Mouse (Mus musculus): ENCODE measurements around the gene Gga1. TPM values are rescaled to one million over a fixed set of nuclear protein-coding genes. Genes with fewer than 3 reads are reported as not detected.

The Gga1 gene
- total RNA-seq, 4 experiments from 2014 or later: 41.8 to 44.9 (median 43.5) TPM

- DNase-seq (ENCODE audit: low spot score in 2 of 2): peak; percentile 77 to 78
Measured at GRCm38 (mm10) chr15:78934784-78935320, 57.9 kb downstream of the Gga1 start, which contains the start of gene Nol12. Nol12 (plus strand) TSS chr15:78934933.

- DNase-seq (ENCODE audit: low spot score in 2 of 2): no peak
Measured at GRCm38 (mm10) chr15:78936403-78936802, 59.4 kb downstream of the Gga1 start.

- DNase-seq (ENCODE audit: low spot score in 2 of 2): no peak
Measured at GRCm38 (mm10) chr15:78937311-78937710, 60.3 kb downstream of the Gga1 start.

GRCm38 (mm10) chr15:78937963-78938362, 61.0 kb downstream of the Gga1 start:
- DNase-seq (ENCODE audit: low spot score in 2 of 2): no peak

- DNase-seq (ENCODE audit: low spot score in 2 of 2): no peak
Measured at GRCm38 (mm10) chr15:78940325-78940724, 63.3 kb downstream of the Gga1 start.

GRCm38 (mm10) chr15:78942663-78943062, 65.7 kb downstream of the Gga1 start:
- DNase-seq (ENCODE audit: low spot score in 2 of 2): peak; percentile 64 to 74

Small RNAs within 50 kb of the gene (microRNA-seq; reads per million reads assigned to microRNA genes)
- not detected for gene Mir6955

Other genes starting within 250 kb of the Gga1 start
- gene Elfn2, start 158.4 kb upstream of the Gga1 start, total RNA-seq (2022): under 1 TPM in 3 of 4 experiments, not detected in 1; 0.05 to 0.11 (median 0.07) TPM
- 1 to 10 TPM; 2.3 to 3.6 (median 2.7) TPM for gene Mfng, start 103.7 kb upstream of the Gga1 start, total RNA-seq (2022)
- gene Card10, start 74.1 kb upstream of the Gga1 start, total RNA-seq (2022): 1 to 10 TPM; 3.4 to 6.0 (median 4.4) TPM
- 1 to 10 TPM; 4.1 to 7.3 (median 6.2) TPM for gene Cdc42ep1, start 34.6 kb upstream of the Gga1 start, total RNA-seq (2022)
- gene Lgals2, start 21.7 kb upstream of the Gga1 start, total RNA-seq (2022): not detected
- gene Gm49510, start 22.5 kb downstream of the Gga1 start, total RNA-seq (2022): not detected
- 1 to 10 TPM in 2 of 4 experiments, under 1 TPM in 2; 0.80 to 1.7 (median 1.2) TPM for gene Sh3bp1, start 22.6 kb downstream of the Gga1 start, total RNA-seq (2022)
- gene Pdxp, start 36.7 kb downstream of the Gga1 start, total RNA-seq (2022): 1 to 10 TPM; 1.7 to 2.7 (median 2.1) TPM
- gene Lgals1, start 49.5 kb downstream of the Gga1 start, total RNA-seq (2022): 100 to 1,000 TPM; 214 to 406 (median 281) TPM
- 10 to 100 TPM; 24.0 to 31.2 (median 28.1) TPM for gene Nol12, start 57.7 kb downstream of the Gga1 start, total RNA-seq (2022)
- gene Triobp, start 70.5 kb downstream of the Gga1 start, total RNA-seq (2022): 10 to 100 TPM; 38.3 to 69.6 (median 41.9) TPM
- 100 to 1,000 TPM in 1 of 4 experiments, 10 to 100 TPM in 3; 84.7 to 103 (median 92.1) TPM for gene H1f0, start 151.3 kb downstream of the Gga1 start, total RNA-seq (2022)
- gene Galr3, start 164.7 kb downstream of the Gga1 start, total RNA-seq (2022): not detected
- 1 to 10 TPM; 3.1 to 5.8 (median 3.5) TPM for gene Ankrd54, start 185.7 kb downstream of the Gga1 start, total RNA-seq (2022)
- gene Eif3l, start 198.0 kb downstream of the Gga1 start, total RNA-seq (2022): 10 to 100 TPM; 57.8 to 60.8 (median 60.6) TPM
- 10 to 100 TPM in 3 of 4 experiments, 1 to 10 TPM in 1; 9.8 to 12.6 (median 11.2) TPM for gene Micall1, start 231.7 kb downstream of the Gga1 start, total RNA-seq (2022)